Mouse (Mus musculus) thymus, postnatal 10 days (tissue): ENCODE data around the gene Sox4.

ENCODE experiments used
- DNase-seq, 2 experiments: peaks; one replicate each; pipeline ENCODE4 v3.0.0; 2021; ENCODE audit warnings: low spot score in 2 of 2

Gene Sox4

GRCm38 (mm10) chr13:28947740-28948441 is 5.6 kb downstream of the Sox4 start:
- DNase-seq: no peak

GRCm38 (mm10) chr13:28946565-28947135 is 6.9 kb downstream of the Sox4 start:
- DNase-seq: no peak

GRCm38 (mm10) chr13:28945681-28946080 is 7.8 kb downstream of the Sox4 start:
- no peak for DNase-seq

GRCm38 (mm10) chr13:28942926-28943325 is 10.6 kb downstream of the Sox4 start:
- DNase-seq: no peak

GRCm38 (mm10) chr13:28941983-28942630 is 11.4 kb downstream of the Sox4 start:
- no peak for DNase-seq

- no peak for DNase-seq
Measured at GRCm38 (mm10) chr13:28933375-28933774, 20.1 kb downstream of the Sox4 start.

- no peak for DNase-seq
Measured at GRCm38 (mm10) chr13:28931776-28932175, 21.7 kb downstream of the Sox4 start.

- no peak for DNase-seq
Measured at GRCm38 (mm10) chr13:28931266-28931665, 22.2 kb downstream of the Sox4 start.

GRCm38 (mm10) chr13:28930364-28930763 is 23.1 kb downstream of the Sox4 start:
- DNase-seq: no peak

GRCm38 (mm10) chr13:28929936-28930335 is 23.6 kb downstream of the Sox4 start:
- DNase-seq: no peak

- no peak for DNase-seq
Measured at GRCm38 (mm10) chr13:28923136-28923535, 30.4 kb downstream of the Sox4 start.

- no peak for DNase-seq
Measured at GRCm38 (mm10) chr13:28917379-28918250, 35.9 kb downstream of the Sox4 start.

- DNase-seq: no peak
Measured at GRCm38 (mm10) chr13:28913656-28914055, 39.9 kb downstream of the Sox4 start.

GRCm38 (mm10) chr13:28906981-28907380 is 46.5 kb downstream of the Sox4 start:
- no peak for DNase-seq
